Mouse (Mus musculus) E14TG2a.4 (cell line): ENCODE data around the gene 1110051M20Rik.

Experiments
- CTCF ChIP-seq: conservative IDR thresholded peaks from 2 replicates; pipeline ENCODE4 v1.5.1; 2014; ENCODE audit warnings: low read length
- NANOG ChIP-seq: IDR thresholded peaks from 2 replicates; pipeline ENCODE4 v1.6.1; 2014; ENCODE audit warnings: borderline replicate concordance, low read length, mixed read lengths
- POU5F1 ChIP-seq: IDR thresholded peaks from 2 replicates; pipeline ENCODE4 v1.6.1; 2014; ENCODE audit warnings: low read length, borderline replicate concordance

- TF ChIP-seq CTCF: no peak
- no peak for TF ChIP-seq NANOG
- no peak for TF ChIP-seq POU5F1
Measured at GRCm38 (mm10) chr2:91457656-91458251, 13.2 kb upstream of the 1110051M20Rik start.
